Mouse (Mus musculus) hindbrain, embryonic 14.5 days (tissue): ENCODE measurements around the gene Plekhm2. TPM values are rescaled to one million over a fixed set of nuclear protein-coding genes. Genes with fewer than 3 reads are reported as not detected.

Experiments used
- ATAC-seq: fragments of 200-750 bp; cut with Nextera tagmentation; 2 replicates; pipeline ENCODE4 v1.8.0; 2017; ENCODE audit warnings: moderate number of reproducible peaks, mild to moderate bottlenecking, moderate TSS enrichment, moderate library complexity; ENCODE audit not compliant: low FRiP score
- DNase-seq: peaks from one replicate; pipeline ENCODE4 v3.0.0-alpha.2; 2015; ENCODE audit warnings: low spot score
- H3K27ac ChIP-seq: fragments of 300-500 bp; sonication (generic); 2 replicates; pipeline ENCODE4 v1.5.1; 2014; ENCODE audit warnings: mild to moderate bottlenecking, moderate library complexity
- H3K27me3 ChIP-seq: fragments of 300-500 bp; sonication (generic); 2 replicates; pipeline ENCODE4 v1.6.1; 2014; ENCODE audit warnings: mild to moderate bottlenecking, low read length, mixed read lengths; ENCODE audit not compliant: control insufficient read depth, insufficient read depth
- H3K36me3 ChIP-seq: fragments of 300-500 bp; sonication (generic); replicated peaks from 2 replicates; pipeline ENCODE4 v1.6.1; 2014; ENCODE audit not compliant: control insufficient read depth, insufficient read depth
- H3K4me1 ChIP-seq: fragments of 300-500 bp; sonication (generic); replicated peaks from 2 replicates; pipeline ENCODE4 v1.6.1; 2014; ENCODE audit warnings: antibody characterized with exemption, low read length, mixed read lengths; ENCODE audit not compliant: control insufficient read depth, insufficient read depth
- H3K4me2 ChIP-seq: fragments of 300-500 bp; sonication (generic); replicated peaks from 2 replicates; pipeline ENCODE4 v1.6.1; 2014; ENCODE audit warnings: mild to moderate bottlenecking, moderate library complexity
- H3K4me3 ChIP-seq: fragments of 300-500 bp; sonication (generic); replicated peaks from 2 replicates; pipeline ENCODE4 v1.5.1; 2014; ENCODE audit warnings: mild to moderate bottlenecking, low read length
- H3K9ac ChIP-seq: fragments of 300-500 bp; sonication (generic); 2 replicates; pipeline ENCODE4 v1.6.1; 2014
- H3K9me3 ChIP-seq: fragments of 300-500 bp; sonication (generic); 2 replicates; pipeline ENCODE4 v1.6.1; 2016; ENCODE audit warnings: low read length; ENCODE audit not compliant: control insufficient read depth
- WGBS: fragments of 180-500 bp; shearing (Covaris S2); extraction: QIAGEN DNeasy Blood & Tissue Kit; methylation state at CpG from one replicate; pipeline ENCODE4 v1.1.7; 2014; 5-methylcytosine and 5-hydroxymethylcytosine counted together
- polyA plus RNA-seq: library from polyadenylated mRNA; unstranded; fragments of >200 nt; fragmentation: Nextera tagmentation; extraction: Ambion mirVana; gene quantifications from 2 replicates; pipeline ENCODE4 v1.2.1, GENCODE M21; 2014

Plekhm2 gene
- 3.9 and 4.4 TPM in 2 replicates for polyA plus RNA-seq

- 70% methylated on average over 8 of the region's 8 CpGs for WGBS
These were observed at the start of gene Plekhm2 for GRCm38 (mm10) chr4:141664799-141665198. Gene Plekhm2, minus strand, starts transcription at chr4:141664899.

GRCm38 (mm10) chr4:141713598-141714142, 49.0 kb upstream of the Plekhm2 start:
- no peak for ATAC-seq
- WGBS = 87% methylated on average over 5 of the region's 5 CpGs
- peaks cover 49% of the 10 kb centered on the region for H3K36me3 ChIP-seq
- no peak overlapping the region for H3K4me3 ChIP-seq
- no peaks in the 10 kb centered on the region for H3K4me1 ChIP-seq
- no peaks in the 10 kb centered on the region for H3K27me3 ChIP-seq
- no peak overlapping the region for H3K9ac ChIP-seq
- no peak for DNase-seq
- no peak overlapping the region for H3K4me2 ChIP-seq
- H3K9me3 ChIP-seq = no peaks in the 10 kb centered on the region
- no peak overlapping the region for H3K27ac ChIP-seq

More at GRCm38 (mm10) chr4:141664799-141665198, at the start of gene Plekhm2:
- H3K27me3 ChIP-seq = no peaks in the 10 kb centered on the region
- no peaks in the 10 kb centered on the region for H3K9me3 ChIP-seq
- peaks cover 15% of the 10 kb centered on the region for H3K36me3 ChIP-seq
- no peak for ATAC-seq
- peak within 1 kb of the TSS; percentile 79 for H3K4me2 ChIP-seq
- DNase-seq = no peak
- peak within 1 kb of the TSS; percentile 94 for H3K9ac ChIP-seq
- peak within 1 kb of the TSS; percentile 86 for H3K27ac ChIP-seq
- peaks cover 16% of the 10 kb centered on the region for H3K4me1 ChIP-seq
- peak within 1 kb of the TSS; percentile 91 for H3K4me3 ChIP-seq

GRCm38 (mm10) chr4:141711250-141711649, 46.6 kb upstream of the Plekhm2 start:
- no peaks in the 10 kb centered on the region for H3K9me3 ChIP-seq
- H3K27ac ChIP-seq = no peak overlapping the region
- H3K27me3 ChIP-seq = no peaks in the 10 kb centered on the region
- 97% methylated on average over 1 of the region's 1 CpGs for WGBS
- peaks cover 73% of the 10 kb centered on the region for H3K36me3 ChIP-seq
- ATAC-seq (no peak), DNase-seq (no peak)
- H3K9ac ChIP-seq = no peak overlapping the region
- no peak overlapping the region for H3K4me2 ChIP-seq
- H3K4me1 ChIP-seq = no peaks in the 10 kb centered on the region
- no peak overlapping the region for H3K4me3 ChIP-seq

DNA sequence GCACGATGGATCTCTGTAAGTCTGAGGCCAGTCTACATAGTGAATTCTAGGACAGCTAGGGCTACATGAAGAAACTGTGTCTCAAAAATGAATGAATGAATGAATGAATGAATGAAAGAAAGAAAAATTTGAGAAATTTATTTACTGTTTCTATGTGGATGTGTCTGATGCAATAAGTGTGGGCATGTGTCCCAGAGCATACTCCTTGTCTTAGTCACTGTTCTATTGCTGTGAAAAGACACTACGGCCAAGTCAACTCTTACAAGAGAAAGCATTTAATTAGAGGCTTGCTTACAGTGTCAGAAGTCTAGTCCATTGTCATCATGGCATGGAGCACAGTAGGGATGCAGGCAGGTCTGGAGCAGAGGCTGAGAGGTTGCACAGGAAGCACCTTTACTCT, 44.3 kb upstream of the Plekhm2 start:
- no peak for DNase-seq
- Histone ChIP-seq H3K4me2 (no peak overlapping the region), H3K36me3 (peaks cover 96% of the 10 kb centered on the region), H3K9ac (no peak overlapping the region), H3K4me3 (no peak overlapping the region), H3K4me1 (no peaks in the 10 kb centered on the region), H3K9me3 (no peaks in the 10 kb centered on the region), H3K27me3 (no peaks in the 10 kb centered on the region), H3K27ac (no peak overlapping the region)
- no peak for ATAC-seq
- WGBS = 99% methylated on average over 2 of the region's 2 CpGs

- ATAC-seq = no peak
- H3K9me3 ChIP-seq = no peaks in the 10 kb centered on the region
- DNase-seq = no peak
- WGBS = 92% methylated on average over 7 of the region's 7 CpGs
- H3K4me3 ChIP-seq = no peak overlapping the region
- no peaks in the 10 kb centered on the region for H3K27me3 ChIP-seq
- H3K4me2 ChIP-seq = no peak overlapping the region
- peaks cover 100% of the 10 kb centered on the region for H3K36me3 ChIP-seq
- no peak overlapping the region for H3K27ac ChIP-seq
- H3K4me1 ChIP-seq = no peaks in the 10 kb centered on the region
- H3K9ac ChIP-seq = no peak overlapping the region
These were observed 43.3 kb upstream of the Plekhm2 start for GRCm38 (mm10) chr4:141708005-141708404.

GRCm38 (mm10) chr4:141705331-141705730, 40.6 kb upstream of the Plekhm2 start:
- Histone ChIP-seq H3K27me3 (no peaks in the 10 kb centered on the region), H3K4me1 (no peaks in the 10 kb centered on the region), H3K36me3 (peaks cover 100% of the 10 kb centered on the region), H3K4me2 (no peak overlapping the region), H3K9ac (no peak overlapping the region), H3K4me3 (no peak overlapping the region), H3K27ac (no peak overlapping the region), H3K9me3 (no peaks in the 10 kb centered on the region)
- 82% methylated on average over 4 of the region's 4 CpGs for WGBS
- DNase-seq (peak; percentile 33), ATAC-seq (peak; percentile 51; the same call in 1 of the 2 replicates)

DNA sequence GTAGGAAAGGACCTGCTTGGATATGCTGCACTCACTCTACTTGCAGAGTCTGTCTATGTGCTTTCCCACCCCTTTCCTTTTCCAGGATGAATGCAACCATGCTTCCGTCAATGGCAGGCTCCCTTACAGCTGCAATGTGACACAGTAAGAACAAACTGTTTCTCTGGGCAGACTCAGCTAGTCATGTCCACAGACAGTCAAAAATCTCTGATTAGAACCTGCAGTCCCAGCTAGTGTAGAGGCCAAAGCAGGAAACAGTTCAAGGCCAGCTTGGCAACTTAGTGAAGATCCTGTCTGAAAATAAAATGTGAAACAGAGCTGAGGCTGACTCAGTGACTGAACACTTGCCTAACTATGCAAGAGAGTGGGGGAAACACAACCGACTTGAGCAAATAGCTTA, 39.9 kb upstream of the Plekhm2 start:
- WGBS = 91% methylated on average over 2 of the region's 2 CpGs
- Histone ChIP-seq H3K4me3 (no peak overlapping the region), H3K4me2 (no peak overlapping the region), H3K4me1 (no peaks in the 10 kb centered on the region), H3K9ac (no peak overlapping the region), H3K36me3 (peaks cover 100% of the 10 kb centered on the region), H3K27ac (no peak overlapping the region), H3K27me3 (no peaks in the 10 kb centered on the region), H3K9me3 (no peaks in the 10 kb centered on the region)
- ATAC-seq (no peak), DNase-seq (no peak)

DNA sequence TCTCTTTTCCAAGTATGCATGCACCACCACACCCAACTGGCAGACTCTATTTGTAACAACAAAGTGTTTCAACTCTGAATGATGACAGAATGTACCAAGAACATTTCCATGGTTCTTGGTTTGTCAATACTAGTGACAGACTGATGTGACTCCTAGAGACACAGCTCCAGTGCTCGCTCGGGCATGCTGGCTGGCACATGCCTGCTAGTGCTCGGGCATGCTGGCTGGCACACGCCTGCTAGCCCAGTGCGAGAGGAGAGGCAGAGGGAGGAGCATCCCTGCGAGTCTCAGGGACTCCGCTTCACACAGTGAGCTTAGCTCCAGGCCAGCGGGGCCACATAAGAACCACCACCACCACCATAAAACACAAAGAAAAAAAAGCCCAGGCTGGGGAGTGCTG, 30.0 kb upstream of the Plekhm2 start:
- no peak for ATAC-seq
- 92% methylated on average over 8 of the region's 8 CpGs for WGBS
- peaks cover 98% of the 10 kb centered on the region for H3K36me3 ChIP-seq

DNA sequence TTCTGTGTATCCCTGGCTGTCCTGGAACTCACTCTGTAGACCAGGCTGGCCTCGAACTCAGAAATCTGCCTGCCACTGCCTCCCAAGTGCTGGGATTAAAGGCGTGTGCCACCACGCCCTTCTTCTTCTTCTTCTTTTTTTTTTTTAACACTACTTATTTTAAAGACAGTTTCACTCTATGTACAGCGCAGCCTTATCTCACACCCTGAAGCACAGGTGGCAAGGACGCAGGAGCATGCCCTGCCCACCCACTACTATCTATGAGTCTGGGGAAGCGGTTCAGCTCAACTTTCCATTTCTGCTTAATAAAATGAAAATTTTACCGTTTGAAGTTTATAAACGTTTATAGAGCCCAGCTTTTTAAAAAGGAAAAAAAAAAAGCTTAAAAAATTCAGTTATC, 23.8 kb upstream of the Plekhm2 start:
- Histone ChIP-seq H3K9me3 (no peaks in the 10 kb centered on the region), H3K4me1 (no peaks in the 10 kb centered on the region), H3K36me3 (peaks cover 84% of the 10 kb centered on the region), H3K27me3 (no peaks in the 10 kb centered on the region), H3K9ac (no peak overlapping the region), H3K27ac (no peak overlapping the region), H3K4me2 (no peak overlapping the region), H3K4me3 (no peak overlapping the region)
- DNase-seq (no peak), ATAC-seq (no peak)
- 95% methylated on average over 8 of the region's 8 CpGs for WGBS

More for the DNA sequence above, 30.0 kb upstream of the Plekhm2 start:
- no peak overlapping the region for H3K27ac ChIP-seq
- H3K9me3 ChIP-seq = no peaks in the 10 kb centered on the region
- no peaks in the 10 kb centered on the region for H3K4me1 ChIP-seq
- H3K4me2 ChIP-seq = no peak overlapping the region
- no peaks in the 10 kb centered on the region for H3K27me3 ChIP-seq
- DNase-seq = no peak
- H3K4me3 ChIP-seq = no peak overlapping the region
- no peak overlapping the region for H3K9ac ChIP-seq

- Histone ChIP-seq H3K9ac (no peak overlapping the region), H3K4me3 (no peak overlapping the region), H3K27me3 (no peaks in the 10 kb centered on the region), H3K4me2 (no peak overlapping the region), H3K27ac (no peak overlapping the region), H3K4me1 (no peaks in the 10 kb centered on the region), H3K36me3 (peaks cover 81% of the 10 kb centered on the region), H3K9me3 (no peaks in the 10 kb centered on the region)
- ATAC-seq (no peak), DNase-seq (no peak)
- WGBS = 87% methylated on average over 8 of the region's 8 CpGs
These were observed 21.8 kb upstream of the Plekhm2 start for GRCm38 (mm10) chr4:141686525-141686924.
